Mouse (Mus musculus) hindlimb bud, embryonic 11.5 days (tissue): ENCODE results near the gene Zfp334.

Experiments used
- DNase-seq: peaks from one replicate; pipeline ENCODE4 v3.0.0-alpha.2; 2012; ENCODE audit warnings: low read depth, low spot score; ENCODE audit errors: extremely low spot score

Zfp334 gene

GRCm38 (mm10) chr2:165325521-165326303 lies 62.3 kb downstream of the Zfp334 start:
- DNase-seq, result no peak
